8 mouse cellular contexts compared by ENCODE assay signal in genomic region chr3:113656940-113657339, GRCm38 (mm10). TPM values are rescaled to one million over a fixed set of nuclear protein-coding genes. Genes with fewer than 3 reads are reported as not detected.
DNase-seq lines count a peak whose midpoint lies in the region; ATAC-seq lines count a peak whose summit lies in the region.

No protein-coding gene starts in this region.

- 66% methylated on average over 2 of the region's 2 CpGs for WGBS in limb, embryonic 12.5 days

- no peak overlapping the region for H3K4me3 ChIP-seq in limb, embryonic 12.5 days (replicated peaks)

- ATAC-seq in erythroid progenitor cell, adult 5-6 weeks (replicated peaks; ENCODE audit: low FRiP score, poor library complexity, severe bottlenecking): peak; percentile 88
- ATAC-seq in limb, embryonic 12.5 days (ENCODE audit: insufficient number of reproducible peaks, insufficient read depth, low FRiP score, low TSS enrichment, low read depth): 0 out of 2 replicates have a peak, but pooled peaks have one; percentile 57

- no peaks in the 10 kb centered on the region for H3K27me3 ChIP-seq in limb, embryonic 12.5 days

- no peaks in the 10 kb centered on the region for H3K4me1 ChIP-seq in limb, embryonic 12.5 days (replicated peaks)

- H3K9me3 ChIP-seq in limb, embryonic 12.5 days: no peaks in the 10 kb centered on the region

- H3K4me2 ChIP-seq in limb, embryonic 12.5 days: no peak overlapping the region

- intact Hi-C loops in left cerebral cortex, postnatal 4 days (cut with DNase I): no loop called here

- H3K36me3 ChIP-seq in limb, embryonic 12.5 days: no peaks in the 10 kb centered on the region

- H3K9ac ChIP-seq in limb, embryonic 12.5 days (replicated peaks): no peak overlapping the region

- no peak overlapping the region for H3K27ac ChIP-seq in limb, embryonic 12.5 days

- peak; percentile 39 for DNase-seq in left cerebral cortex, postnatal 4 days
- no peak for DNase-seq in left cerebral cortex, adult 18-20 months (ENCODE audit: low spot score in 2 of 2)
- DNase-seq in ZHBTc4 (ENCODE audit: low read depth, low spot score): peak; percentile 64
- peak; percentile 24 for DNase-seq in naive thymus-derived CD4-positive, alpha-beta T cell, adult 2 months (ENCODE audit: low read depth)
- DNase-seq in T-cell, adult 2 months (ENCODE audit: low spot score): no peak
- no peak for DNase-seq in frontal cortex, postnatal 25 days (ENCODE audit: low spot score in 2 of 2)

RNA-seq across cellular contexts. Expression of gene Rnpc3, which starts 27.0 kb away (rescaled TPM):
- 10 to 100 TPM; 35.7 to 37.3 TPM for total RNA-seq in left cerebral cortex, postnatal 4 days (2021)
- 10 to 100 TPM; 24.1 to 24.8 TPM for total RNA-seq in left cerebral cortex, adult 18-20 months (2021)
- total RNA-seq in erythroid progenitor cell, adult 5-6 weeks (2015; ENCODE audit: low replicate concordance): 63.3 and 102 TPM in 2 replicates
- total RNA-seq in erythroid progenitor cell, adult 5-6 weeks (2017; ENCODE audit: low replicate concordance): 67.9 and 189 TPM in 2 replicates
- 42.2 and 46.3 TPM in 2 replicates for polyA plus RNA-seq in limb, embryonic 12.5 days (2016; fragmentation: Nextera tagmentation; extraction: Ambion mirVana)

RNA-seq across cellular contexts. Expression of gene Amy1, which starts 50.4 kb away (rescaled TPM):
- total RNA-seq in left cerebral cortex, postnatal 4 days (2021): 10 to 100 TPM; 12.5 to 13.7 TPM
- total RNA-seq in left cerebral cortex, adult 18-20 months (2021): 10 to 100 TPM; 11.0 to 11.1 TPM
- total RNA-seq in erythroid progenitor cell, adult 5-6 weeks (2015; ENCODE audit: low replicate concordance): 5.9 TPM in 1 of 2 replicates, not detected in the other
- total RNA-seq in erythroid progenitor cell, adult 5-6 weeks (2017; ENCODE audit: low replicate concordance): 3.9 and 16.8 TPM in 2 replicates
- polyA plus RNA-seq in limb, embryonic 12.5 days (2016; fragmentation: Nextera tagmentation; extraction: Ambion mirVana): 1.00 and 1.5 TPM in 2 replicates

Comparison
In these comparisons a context has a peak if more than half of its experiments do, and no peak if none do; other contexts are left out.
1. DNase-seq: peak in left cerebral cortex, postnatal 4 days (single experiment), ZHBTc4 (single experiment) and naive thymus-derived CD4-positive, alpha-beta T cell, adult 2 months (single experiment); none in left cerebral cortex, adult 18-20 months (0 of 2), T-cell, adult 2 months (single experiment) and frontal cortex, postnatal 25 days (0 of 2).